Mouse (Mus musculus) myocyte (in vitro differentiated cells): ENCODE results near the gene Tollip. TPM values are rescaled to one million over a fixed set of nuclear protein-coding genes. Genes with fewer than 3 reads are reported as not detected.

Source experiments
- H3K27me3 ChIP-seq: one replicate; pipeline ENCODE4 v1.6.1; 2011; ENCODE audit not compliant: control insufficient read depth, insufficient read depth, insufficient read length
- H3K36me3 ChIP-seq: one replicate; pipeline ENCODE4 v1.6.1; 2011; ENCODE audit not compliant: control insufficient read depth, insufficient read depth
- H3K4me2 ChIP-seq: one replicate; pipeline ENCODE4 v1.6.1; 2011; ENCODE audit warnings: low read depth, control low read depth
- H3K4me3 ChIP-seq: one replicate; pipeline ENCODE4 v1.5.1; 2011; ENCODE audit warnings: mild to moderate bottlenecking, control low read depth, moderate library complexity
- H3K79me2 ChIP-seq: one replicate; pipeline ENCODE4 v1.6.1; 2011; ENCODE audit not compliant: control insufficient read depth, insufficient read depth
- H3ac ChIP-seq: one replicate; pipeline ENCODE4 v1.6.1; 2011; ENCODE audit not compliant: control insufficient read depth, insufficient read length
- CEBPB ChIP-seq: IDR thresholded peaks from 2 replicates; pipeline ENCODE4 v1.6.1; 2011; ENCODE audit warnings: mild to moderate bottlenecking, moderate library complexity; ENCODE audit not compliant: poor library complexity, insufficient read depth, severe bottlenecking
- E2F4 ChIP-seq: IDR thresholded peaks from one replicate; pipeline ENCODE4 v1.6.1; 2011; ENCODE audit warnings: mild to moderate bottlenecking, control low read depth, moderate library complexity; ENCODE audit not compliant: insufficient read depth
- MAX ChIP-seq: IDR thresholded peaks from one replicate; pipeline ENCODE4 v1.6.1; 2011; ENCODE audit warnings: low read depth, mild to moderate bottlenecking, control low read depth
- MYOD1 ChIP-seq, 3 experiments: IDR thresholded peaks; one replicate each; pipeline ENCODE4 v1.6.1; 2011; ENCODE audit warnings: control low read depth in 2 of 3, low read depth in 2 of 3, mild to moderate bottlenecking in 2 of 3, moderate library complexity in 1 of 3; ENCODE audit not compliant: insufficient read length in 2 of 3, control insufficient read depth in 1 of 3
- MYOG ChIP-seq, 3 experiments: IDR thresholded peaks; one replicate each; pipeline ENCODE4 v1.6.1; 2011; ENCODE audit warnings: control low read depth in 2 of 3, low read depth in 2 of 3, mild to moderate bottlenecking in 2 of 3; ENCODE audit not compliant: insufficient read length in 2 of 3, control insufficient read depth in 1 of 3, insufficient read depth in 1 of 3
- POLR2A ChIP-seq: IDR thresholded peaks from one replicate; pipeline ENCODE4 v1.6.1; 2011; ENCODE audit warnings: low read depth, mild to moderate bottlenecking, control low read depth, moderate library complexity; ENCODE audit not compliant: insufficient read length
- POLR2AphosphoS2 ChIP-seq: IDR thresholded peaks from one replicate; pipeline ENCODE4 v1.6.1; 2011; ENCODE audit warnings: low read depth, control low read depth; ENCODE audit not compliant: insufficient read length
- REST ChIP-seq: IDR thresholded peaks from one replicate; pipeline ENCODE4 v1.6.1; 2011; ENCODE audit warnings: mild to moderate bottlenecking, control low read depth, moderate library complexity; ENCODE audit not compliant: insufficient read depth, insufficient read length
- SRF ChIP-seq: IDR thresholded peaks from one replicate; pipeline ENCODE4 v1.6.1; 2011; ENCODE audit warnings: low read depth; ENCODE audit not compliant: control insufficient read depth, insufficient read length
- TCF12 ChIP-seq: IDR thresholded peaks from one replicate; pipeline ENCODE4 v1.6.1; 2011; ENCODE audit warnings: mild to moderate bottlenecking, control low read depth; ENCODE audit not compliant: poor library complexity, insufficient read depth, severe bottlenecking
- TCF3 ChIP-seq: IDR thresholded peaks from one replicate; pipeline ENCODE4 v1.6.1; 2011; ENCODE audit warnings: low read depth, control low read depth; ENCODE audit not compliant: insufficient read length
- USF1 ChIP-seq: IDR thresholded peaks from one replicate; pipeline ENCODE4 v1.6.1; 2011; ENCODE audit warnings: low read depth, mild to moderate bottlenecking, control low read depth, moderate library complexity
- polyA plus RNA-seq: library from polyadenylated mRNA; unstranded; fragments of >200 nt; fragmentation: generic; extraction: Trizol; gene quantifications from one replicate; pipeline ENCODE4 v1.2.1, GENCODE M21; 2012; ENCODE audit warnings: missing spikeins

Gene Tollip
- polyA plus RNA-seq, result 47.1 TPM

- no peak for TF ChIP-seq REST
- no peak for TF ChIP-seq MYOD1 (IDR thresholded peaks at IDR 0.05; ENCODE audit: control insufficient read depth in 1 of 3, insufficient read length in 2 of 3, low read depth in 2 of 3)
- no peak for TF ChIP-seq POLR2A
- TF ChIP-seq POLR2AphosphoS2, result no peak
- TF ChIP-seq CEBPB, result no peak
- TF ChIP-seq TCF3, result no peak
- no peak for TF ChIP-seq E2F4
- TF ChIP-seq TCF12, result no peak
- no peak for TF ChIP-seq MYOG (IDR thresholded peaks at IDR 0.05; ENCODE audit: control insufficient read depth in 1 of 3, insufficient read depth in 1 of 3, insufficient read length in 2 of 3, low read depth in 2 of 3)
- TF ChIP-seq USF1, result no peak
- TF ChIP-seq SRF, result no peak
- TF ChIP-seq MAX, result no peak
- H3K36me3 ChIP-seq, result no peaks in the 10 kb centered on the region
- no peaks in the 10 kb centered on the region for H3K79me2 ChIP-seq
- peaks cover 24% of the 10 kb centered on the region for H3K27me3 ChIP-seq
- H3K4me3 ChIP-seq, result no peak within 1 kb of the TSS
- H3ac ChIP-seq, result no peak within 1 kb of the TSS
- H3K4me2 ChIP-seq, result no peak within 1 kb of the TSS
These were observed at the start of gene Tollip for GRCm38 (mm10) chr7:141918407-141918806. Gene Tollip (minus strand): TSS chr7:141918507.

GRCm38 (mm10) chr7:141966281-141966680 is 48.0 kb upstream of the Tollip start:
- H3K27me3 ChIP-seq, result peaks cover 6% of the 10 kb centered on the region
- H3ac ChIP-seq, result no peak overlapping the region
- H3K4me3 ChIP-seq, result no peak overlapping the region
- H3K79me2 ChIP-seq, result no peaks in the 10 kb centered on the region
- H3K36me3 ChIP-seq, result no peaks in the 10 kb centered on the region
- TF ChIP-seq MYOD1 (IDR thresholded peaks at IDR 0.05; ENCODE audit: control insufficient read depth in 1 of 3, insufficient read length in 2 of 3, low read depth in 2 of 3) (no peak), TCF3 (no peak), MYOG (IDR thresholded peaks at IDR 0.05; ENCODE audit: control insufficient read depth in 1 of 3, insufficient read depth in 1 of 3, insufficient read length in 2 of 3, low read depth in 2 of 3) (no peak), CEBPB (no peak), POLR2AphosphoS2 (no peak), REST (no peak), POLR2A (no peak), SRF (no peak), MAX (no peak), E2F4 (no peak), USF1 (no peak), TCF12 (no peak)
- H3K4me2 ChIP-seq, result no peak overlapping the region

GRCm38 (mm10) chr7:141962521-141962920 is 44.2 kb upstream of the Tollip start:
- H3K4me2 ChIP-seq, result no peak overlapping the region
- H3K36me3 ChIP-seq, result no peaks in the 10 kb centered on the region
- H3K79me2 ChIP-seq, result no peaks in the 10 kb centered on the region
- TF ChIP-seq POLR2A (no peak), TCF12 (no peak), POLR2AphosphoS2 (no peak), MYOD1 (IDR thresholded peaks at IDR 0.05; ENCODE audit: control insufficient read depth in 1 of 3, insufficient read length in 2 of 3, low read depth in 2 of 3) (no peak), CEBPB (no peak), REST (no peak), SRF (no peak), MYOG (IDR thresholded peaks at IDR 0.05; ENCODE audit: control insufficient read depth in 1 of 3, insufficient read depth in 1 of 3, insufficient read length in 2 of 3, low read depth in 2 of 3) (no peak), E2F4 (no peak), TCF3 (no peak), USF1 (no peak), MAX (no peak)
- H3K27me3 ChIP-seq, result no peaks in the 10 kb centered on the region
- H3K4me3 ChIP-seq, result no peak overlapping the region
- H3ac ChIP-seq, result no peak overlapping the region

GRCm38 (mm10) chr7:141961491-141961890 is 43.2 kb upstream of the Tollip start:
- Histone ChIP-seq H3ac (no peak overlapping the region), H3K36me3 (no peaks in the 10 kb centered on the region), H3K4me3 (no peak overlapping the region), H3K27me3 (peaks cover under 1% of the 10 kb centered on the region), H3K4me2 (no peak overlapping the region), H3K79me2 (no peaks in the 10 kb centered on the region)
- no peak for TF ChIP-seq POLR2A
- TF ChIP-seq TCF3, result no peak

- Histone ChIP-seq H3K79me2 (no peaks in the 10 kb centered on the region), H3K4me3 (no peak overlapping the region), H3K27me3 (peaks cover 6% of the 10 kb centered on the region), H3ac (no peak overlapping the region), H3K4me2 (no peak overlapping the region), H3K36me3 (no peaks in the 10 kb centered on the region)
- TF ChIP-seq USF1 (no peak), REST (no peak), MYOG (IDR thresholded peaks at IDR 0.05; ENCODE audit: control insufficient read depth in 1 of 3, insufficient read depth in 1 of 3, insufficient read length in 2 of 3, low read depth in 2 of 3) (no peak), CEBPB (no peak), SRF (no peak), TCF3 (no peak), E2F4 (no peak)
These were observed 42.6 kb upstream of the Tollip start for GRCm38 (mm10) chr7:141960926-141961325.
